Mouse (Mus musculus) lung, adult 2 months (tissue): ENCODE data around the gene Steap2.

ENCODE experiments used
- CTCF ChIP-seq: fragments of 200-500 bp; IDR thresholded peaks from 2 replicates; pipeline ENCODE4 v1.5.1; 2011; ENCODE audit warnings: mild to moderate bottlenecking, low read length, control low read depth; ENCODE audit not compliant: insufficient read depth
- POLR2A ChIP-seq: fragments of 200-500 bp; IDR thresholded peaks from 2 replicates; pipeline ENCODE4 v1.6.1; 2011; ENCODE audit warnings: low read depth, mild to moderate bottlenecking, control low read depth, low read length, borderline replicate concordance; ENCODE audit errors: extremely low read depth

GRCm38 (mm10) chr5:5668920-5669319 is 25.5 kb downstream of the Steap2 start:
- TF ChIP-seq POLR2A = no peak
- no peak for TF ChIP-seq CTCF
